In the genomic region with DNA sequence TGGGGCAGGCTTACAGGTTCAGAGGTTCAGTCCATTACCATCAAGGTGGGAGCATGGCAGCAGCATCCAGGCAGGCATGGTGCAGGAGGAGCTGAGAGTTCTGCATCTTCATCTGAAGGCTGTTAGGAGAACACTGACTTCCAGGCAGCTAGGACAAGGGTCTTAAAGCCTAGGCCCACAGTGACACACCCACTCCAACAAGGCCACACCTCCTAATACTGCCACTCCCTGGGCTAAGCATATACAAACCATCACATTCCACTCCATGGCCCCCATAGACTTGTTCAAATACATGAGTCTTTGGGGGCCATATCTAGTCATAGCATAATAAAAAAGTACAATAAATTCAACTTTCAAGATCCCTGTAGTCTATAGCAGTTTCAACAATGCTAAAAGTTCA, we compare ENCODE assay signal across 11 mouse cellular contexts. TPM values are rescaled to one million over a fixed set of nuclear protein-coding genes. Genes with fewer than 3 reads are reported as not detected.
DNase-seq lines count a peak whose midpoint lies in the region; ATAC-seq and TF ChIP-seq lines count a peak whose summit lies in the region.
"Not testable (repeated sequence)": the region's sequence is repeated elsewhere in the genome, so short reads cannot be mapped to it uniquely, and the experiment has no call there.
"Had no signal": no experiment of that assay in that cellular context is flagged by ENCODE, and none has a peak within 500 bp of the region (broad histone marks: within the 10 kb centered on the region; RNA-seq: fewer than 3 reads in every experiment).

No protein-coding gene starts in this region.

- H3K4me1 ChIP-seq in bone marrow, adult 2 months (ENCODE audit: control insufficient read depth, insufficient read depth, low read length): not testable (repeated sequence)
- peaks cover 11% of the 10 kb centered on the region; the same call in 1 of the 2 replicates for H3K4me1 ChIP-seq in intestine, embryonic 15.5 days (replicated peaks)
- peaks cover 20% of the 10 kb centered on the region for H3K4me1 ChIP-seq in liver, embryonic 11.5 days (replicated peaks; ENCODE audit: control insufficient read depth, insufficient read depth, low read length)
- H3K4me1 ChIP-seq in liver, embryonic 14.5 days (replicated peaks; ENCODE audit: control insufficient read depth in 2 of 2, insufficient read depth in 2 of 2, low read length in 1 of 2): peaks cover 24 to 35% of the 10 kb centered on the region in 2 experiments
- peaks cover 22% of the 10 kb centered on the region for H3K4me1 ChIP-seq in liver, postnatal 0 days (ENCODE audit: insufficient read depth)
- H3K4me1 ChIP-seq in stomach, embryonic 16.5 days (ENCODE audit: control insufficient read depth, insufficient read depth, low read length): peaks cover 15% of the 10 kb centered on the region

- not testable (repeated sequence) for TF ChIP-seq CTCF in bone marrow, adult 2 months (IDR thresholded peaks at IDR 0.05; ENCODE audit: control insufficient read depth, insufficient read depth, low read length); liver, embryonic 14.5 days (IDR thresholded peaks at IDR 0.05; ENCODE audit: low read depth); liver, postnatal 0 days (IDR thresholded peaks at IDR 0.05; ENCODE audit: low read depth)

- H3K36me3 ChIP-seq in intestine, embryonic 15.5 days; liver, embryonic 11.5 days (ENCODE audit: control insufficient read depth, insufficient read depth, low read length); liver, embryonic 14.5 days (replicated peaks; ENCODE audit: control insufficient read depth, insufficient read depth, low read depth); liver, postnatal 0 days (replicated peaks; ENCODE audit: insufficient read depth, low read length); stomach, embryonic 16.5 days (ENCODE audit: control insufficient read depth, insufficient read depth, low read length): not testable (repeated sequence)

- H3K9ac ChIP-seq in intestine, embryonic 15.5 days; liver, embryonic 11.5 days (ENCODE audit: low read depth, low read length); stomach, embryonic 16.5 days (ENCODE audit: low read length): not testable (repeated sequence)
- H3K9ac ChIP-seq in liver, embryonic 14.5 days (replicated peaks): peak overlapping the region; percentile 79
- H3K9ac ChIP-seq in liver, postnatal 0 days (replicated peaks): peak overlapping the region; percentile 57

- H3K27me3 ChIP-seq in intestine, embryonic 15.5 days (replicated peaks): peaks cover 23% of the 10 kb centered on the region
- peaks cover 64% of the 10 kb centered on the region for H3K27me3 ChIP-seq in liver, embryonic 11.5 days (replicated peaks; ENCODE audit: control insufficient read depth, insufficient read depth, low read length)
- H3K27me3 ChIP-seq in liver, embryonic 14.5 days (ENCODE audit: control insufficient read depth, insufficient read depth, low read length): peaks cover 19% of the 10 kb centered on the region
- H3K27me3 ChIP-seq in liver, postnatal 0 days (ENCODE audit: insufficient read depth, low read length): peaks cover 24% of the 10 kb centered on the region
- H3K27me3 ChIP-seq in stomach, embryonic 16.5 days (ENCODE audit: control insufficient read depth, insufficient read depth, low read length): peaks cover 18% of the 10 kb centered on the region

- peak overlapping the region; percentile 43; the same call in 1 of the 2 replicates for H3K27ac ChIP-seq in bone marrow, adult 2 months (ENCODE audit: control insufficient read depth, insufficient read depth, low read depth, low read length, poor library complexity)
- H3K27ac ChIP-seq in intestine, embryonic 15.5 days: peak overlapping the region; percentile 74; the same call in 1 of the 2 replicates
- H3K27ac ChIP-seq in liver, embryonic 11.5 days (ENCODE audit: low read depth, low read length): peak overlapping the region; percentile 52; the same call in 1 of the 2 replicates
- H3K27ac ChIP-seq in liver, embryonic 14.5 days: peak overlapping the region; percentile 91
- peak overlapping the region; percentile 78 for H3K27ac ChIP-seq in liver, postnatal 0 days (ENCODE audit: low read depth)
- peak overlapping the region; percentile 77; the same call in 1 of the 2 replicates for H3K27ac ChIP-seq in stomach, embryonic 16.5 days (ENCODE audit: low read length)

- ATAC-seq in intestine, embryonic 15.5 days: 0 out of 2 replicates have a peak, but pooled peaks have one; percentile 14
- ATAC-seq in liver, embryonic 11.5 days (replicated peaks; ENCODE audit: low FRiP score): peak; percentile 64
- ATAC-seq in liver, embryonic 14.5 days (ENCODE audit: insufficient read depth): peak; percentile 80
- peak; percentile 70 for ATAC-seq in liver, postnatal 0 days
- ATAC-seq in stomach, embryonic 16.5 days (ENCODE audit: insufficient read depth, low FRiP score): not testable (repeated sequence)

- not testable (repeated sequence) for DNase-seq in liver, embryonic 11.5 days (ENCODE audit: low spot score); liver, embryonic 14.5 days (ENCODE audit: low read depth in 3 of 3, low spot score in 3 of 3); liver, postnatal 0 days

- H3K4me2 ChIP-seq in intestine, embryonic 15.5 days (replicated peaks): 0 out of 2 replicates have a peak overlapping the region, but pooled peaks have one; percentile 19
- peak overlapping the region; percentile 61 for H3K4me2 ChIP-seq in liver, embryonic 11.5 days
- H3K4me2 ChIP-seq in liver, embryonic 14.5 days (ENCODE audit: low read depth): peak overlapping the region; percentile 80
- H3K4me2 ChIP-seq in liver, postnatal 0 days (ENCODE audit: low read depth, low read length): peak overlapping the region; percentile 72; the same call in 1 of the 2 replicates
- not testable (repeated sequence) for H3K4me2 ChIP-seq in stomach, embryonic 16.5 days (ENCODE audit: low read depth, low read length)

- H3K4me3 ChIP-seq in bone marrow, adult 2 months (replicated peaks; ENCODE audit: control insufficient read depth, low read depth, low read length); intestine, embryonic 15.5 days (replicated peaks); stomach, embryonic 16.5 days (replicated peaks; ENCODE audit: low read length): not testable (repeated sequence)
- H3K4me3 ChIP-seq in liver, embryonic 11.5 days (ENCODE audit: low read depth, low read length): 0 out of 2 replicates have a peak overlapping the region, but pooled peaks have one; percentile 12
- H3K4me3 ChIP-seq in liver, embryonic 14.5 days (ENCODE audit: insufficient read depth in 1 of 2, low read depth in 2 of 2, low read length in 2 of 2): peak overlapping the region; percentile 54 to 72
- peak overlapping the region; percentile 43 for H3K4me3 ChIP-seq in liver, postnatal 0 days (ENCODE audit: low read depth, low read length)

- not testable (repeated sequence) for H3K9me3 ChIP-seq in intestine, embryonic 15.5 days; liver, embryonic 11.5 days (ENCODE audit: control insufficient read depth, low read length); liver, embryonic 14.5 days (ENCODE audit: control insufficient read depth, low read length); liver, postnatal 0 days (ENCODE audit: low read length); stomach, embryonic 16.5 days (replicated peaks; ENCODE audit: control insufficient read depth, low read length)

- TF ChIP-seq EP300 in liver, embryonic 14.5 days (IDR thresholded peaks at IDR 0.05; ENCODE audit: low read depth); liver, postnatal 0 days (IDR thresholded peaks at IDR 0.05; ENCODE audit: low read depth): not testable (repeated sequence)

- TF ChIP-seq POLR2A in bone marrow, adult 2 months (IDR thresholded peaks at IDR 0.05; ENCODE audit: borderline replicate concordance, control insufficient read depth, low read depth, low read length): not testable (repeated sequence)

RNA-seq across cellular contexts. Expression of gene B3gnt3, which starts 1.8 kb away (rescaled TPM):
- polyA plus RNA-seq in bone marrow, adult 2 months (2011; ENCODE audit: insufficient read depth, insufficient read length, low replicate concordance, missing spikeins): 1.3 and 2.3 TPM in 2 replicates
- 16.0 and 17.0 TPM in 2 replicates for polyA plus RNA-seq in intestine, embryonic 15.5 days (2015; fragmentation: Nextera tagmentation; extraction: Ambion mirVana)
- 2.1 and 2.9 TPM in 2 replicates for polyA plus RNA-seq in liver, embryonic 11.5 days (2014; fragmentation: Nextera tagmentation; extraction: Ambion mirVana)
- polyA plus RNA-seq in liver, embryonic 14.5 days (2012; rRNA removed): 2.2 and 2.5 TPM in 2 replicates
- polyA plus RNA-seq in liver, embryonic 14.5 days (2014; fragmentation: Nextera tagmentation; extraction: Ambion mirVana): 1.8 and 2.0 TPM in 2 replicates
- polyA plus RNA-seq in liver, postnatal 0 days (2015; fragmentation: Nextera tagmentation; extraction: Ambion mirVana): 3.0 TPM in 2 replicates
- polyA plus RNA-seq in stomach, embryonic 16.5 days (2015; fragmentation: Nextera tagmentation; extraction: Ambion mirVana): 12.2 and 15.0 TPM in 2 replicates
- polyA plus RNA-seq: G1E had no signal

RNA-seq across cellular contexts. Expression of gene Insl3, which starts 14.4 kb away (rescaled TPM):
- polyA plus RNA-seq in bone marrow, adult 2 months (2011; ENCODE audit: insufficient read depth, insufficient read length, low replicate concordance, missing spikeins): 10.2 and 16.7 TPM in 2 replicates
- 1.2 and 1.9 TPM in 2 replicates for polyA plus RNA-seq in intestine, embryonic 15.5 days (2015; fragmentation: Nextera tagmentation; extraction: Ambion mirVana)
- 1.3 and 2.0 TPM in 2 replicates for polyA plus RNA-seq in liver, embryonic 11.5 days (2014; fragmentation: Nextera tagmentation; extraction: Ambion mirVana)
- polyA plus RNA-seq in liver, embryonic 14.5 days (2012; rRNA removed): 0.48 and 0.73 TPM in 2 replicates
- 1.2 and 1.5 TPM in 2 replicates for polyA plus RNA-seq in liver, embryonic 14.5 days (2014; fragmentation: Nextera tagmentation; extraction: Ambion mirVana)
- polyA plus RNA-seq in liver, postnatal 0 days (2015; fragmentation: Nextera tagmentation; extraction: Ambion mirVana): 1.3 and 2.8 TPM in 2 replicates
- 1.1 and 1.7 TPM in 2 replicates for polyA plus RNA-seq in stomach, embryonic 16.5 days (2015; fragmentation: Nextera tagmentation; extraction: Ambion mirVana)
- polyA plus RNA-seq: embryonic facial prominence, embryonic 10.5 days; forebrain, embryonic 13.5 days; forebrain, embryonic 16.5 days; hindbrain, embryonic 12.5 days had no signal

RNA-seq across cellular contexts. Expression of gene Fcho1, which starts 22.1 kb away (rescaled TPM):
- 79.3 and 144 TPM in 2 replicates for polyA plus RNA-seq in bone marrow, adult 2 months (2011; ENCODE audit: insufficient read depth, insufficient read length, low replicate concordance, missing spikeins)
- 5.3 and 7.1 TPM in 2 replicates for polyA plus RNA-seq in intestine, embryonic 15.5 days (2015; fragmentation: Nextera tagmentation; extraction: Ambion mirVana)
- 20.8 and 21.1 TPM in 2 replicates for polyA plus RNA-seq in liver, embryonic 11.5 days (2014; fragmentation: Nextera tagmentation; extraction: Ambion mirVana)
- 24.1 and 24.6 TPM in 2 replicates for polyA plus RNA-seq in liver, embryonic 14.5 days (2012; rRNA removed)
- polyA plus RNA-seq in liver, embryonic 14.5 days (2014; fragmentation: Nextera tagmentation; extraction: Ambion mirVana): 14.7 and 18.6 TPM in 2 replicates
- polyA plus RNA-seq in liver, postnatal 0 days (2015; fragmentation: Nextera tagmentation; extraction: Ambion mirVana): 15.3 and 16.7 TPM in 2 replicates
- 6.1 and 7.0 TPM in 2 replicates for polyA plus RNA-seq in stomach, embryonic 16.5 days (2015; fragmentation: Nextera tagmentation; extraction: Ambion mirVana)

RNA-seq across cellular contexts. Expression of gene Jak3, which starts 27.3 kb away (rescaled TPM):
- 7.5 and 15.6 TPM in 2 replicates for polyA plus RNA-seq in bone marrow, adult 2 months (2011; ENCODE audit: insufficient read depth, insufficient read length, low replicate concordance, missing spikeins)
- polyA plus RNA-seq in intestine, embryonic 15.5 days (2015; fragmentation: Nextera tagmentation; extraction: Ambion mirVana): 9.0 and 9.2 TPM in 2 replicates
- polyA plus RNA-seq in liver, embryonic 11.5 days (2014; fragmentation: Nextera tagmentation; extraction: Ambion mirVana): 10.1 and 11.0 TPM in 2 replicates
- 3.8 and 4.0 TPM in 2 replicates for polyA plus RNA-seq in liver, embryonic 14.5 days (2012; rRNA removed)
- polyA plus RNA-seq in liver, embryonic 14.5 days (2014; fragmentation: Nextera tagmentation; extraction: Ambion mirVana): 3.0 and 3.1 TPM in 2 replicates
- polyA plus RNA-seq in liver, postnatal 0 days (2015; fragmentation: Nextera tagmentation; extraction: Ambion mirVana): 4.3 and 4.6 TPM in 2 replicates
- 9.3 and 9.5 TPM in 2 replicates for polyA plus RNA-seq in stomach, embryonic 16.5 days (2015; fragmentation: Nextera tagmentation; extraction: Ambion mirVana)

RNA-seq across cellular contexts. Expression of gene Unc13a, which starts 31.8 kb away (rescaled TPM):
- 0.18 TPM in 1 of 2 replicates, not detected in the other for polyA plus RNA-seq in bone marrow, adult 2 months (2011; ENCODE audit: insufficient read depth, insufficient read length, low replicate concordance, missing spikeins)
- 1.3 and 1.5 TPM in 2 replicates for polyA plus RNA-seq in intestine, embryonic 15.5 days (2015; fragmentation: Nextera tagmentation; extraction: Ambion mirVana)
- polyA plus RNA-seq in liver, embryonic 11.5 days (2014; fragmentation: Nextera tagmentation; extraction: Ambion mirVana): 0.41 and 0.45 TPM in 2 replicates
- 0.13 and 0.15 TPM in 2 replicates for polyA plus RNA-seq in liver, embryonic 14.5 days (2012; rRNA removed)
- 0.18 and 0.34 TPM in 2 replicates for polyA plus RNA-seq in liver, embryonic 14.5 days (2014; fragmentation: Nextera tagmentation; extraction: Ambion mirVana)
- polyA plus RNA-seq in liver, postnatal 0 days (2015; fragmentation: Nextera tagmentation; extraction: Ambion mirVana): 0.25 and 0.36 TPM in 2 replicates
- 1.1 and 1.2 TPM in 2 replicates for polyA plus RNA-seq in stomach, embryonic 16.5 days (2015; fragmentation: Nextera tagmentation; extraction: Ambion mirVana)
